Mouse (Mus musculus): ENCODE data around the gene 7420426K07Rik. TPM values are rescaled to one million over a fixed set of nuclear protein-coding genes. Genes with fewer than 3 reads are reported as not detected.

7420426K07Rik gene
- not detected in 2 replicates for polyA plus RNA-seq (2015; fragmentation: Nextera tagmentation; extraction: Ambion mirVana)

- H3K27me3 ChIP-seq, result no peaks in the 10 kb centered on the region
- no peak for ATAC-seq (ENCODE audit: low FRiP score, low read depth)
- H3K4me1 ChIP-seq, result no peaks in the 10 kb centered on the region
- H3K9me3 ChIP-seq, result peaks cover under 1% of the 10 kb centered on the region; the same call in 1 of the 2 replicates
- H3K4me2 ChIP-seq (replicated peaks), result no peak within 1 kb of the TSS
- no peak within 1 kb of the TSS for H3K4me3 ChIP-seq
- no peaks in the 10 kb centered on the region for H3K36me3 ChIP-seq
- WGBS, result 92% methylated on average over 2 of the region's 2 CpGs
- H3K27ac ChIP-seq, result no peak within 1 kb of the TSS
- no peak within 1 kb of the TSS for H3K9ac ChIP-seq
Observed at GRCm38 (mm10) chr9:98902819-98903218, at the start of gene 7420426K07Rik. Gene 7420426K07Rik, plus strand, starts transcription at chr9:98903119.

DNA sequence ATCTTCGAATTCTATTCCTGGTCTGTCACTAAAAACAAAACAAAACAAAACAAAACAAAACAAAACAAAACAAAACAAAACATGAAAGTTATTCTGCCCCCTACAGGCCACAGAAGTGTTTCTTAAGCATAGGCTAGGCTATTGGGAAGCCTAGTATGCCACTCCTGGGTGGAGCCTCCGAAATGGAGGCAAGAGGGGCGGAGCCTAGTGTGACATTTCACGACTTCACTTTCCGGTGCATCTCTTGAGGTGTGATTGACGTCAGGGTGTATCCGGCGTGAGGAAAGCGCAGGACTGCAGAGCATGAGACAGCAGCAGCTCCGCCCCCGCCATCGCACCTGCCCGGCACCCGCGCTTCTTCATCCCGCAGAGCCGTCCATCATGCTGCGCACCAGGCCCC is 46.7 kb upstream of the 7420426K07Rik start, which contains the start of gene Prr23a2:
Gene Prr23a2 (plus strand): TSS at position 285 of the 400 bp plus-strand sequence.
- Histone ChIP-seq H3K9ac (no peak within 1 kb of the TSS), H3K36me3 (no peaks in the 10 kb centered on the region), H3K4me1 (no peaks in the 10 kb centered on the region), H3K27me3 (no peaks in the 10 kb centered on the region), H3K4me2 (replicated peaks) (no peak within 1 kb of the TSS), H3K27ac (no peak within 1 kb of the TSS), H3K9me3 (peaks cover 3% of the 10 kb centered on the region; the same call in 1 of the 2 replicates), H3K4me3 (no peak within 1 kb of the TSS)
- WGBS, result 75% methylated on average over 18 of the region's 18 CpGs
- no peak for ATAC-seq (ENCODE audit: low FRiP score, low read depth)

GRCm38 (mm10) chr9:98863463-98863862 is 39.5 kb upstream of the 7420426K07Rik start:
- H3K4me2 ChIP-seq (replicated peaks), result no peak overlapping the region
- no peak overlapping the region for H3K4me3 ChIP-seq
- H3K9me3 ChIP-seq, result 0 out of 2 replicates have a peak, but pooled peaks cover 4% of the 10 kb centered on the region
- 68% methylated on average over 3 of the region's 3 CpGs for WGBS
- no peak overlapping the region for H3K27ac ChIP-seq
- no peaks in the 10 kb centered on the region for H3K4me1 ChIP-seq
- H3K27me3 ChIP-seq, result peaks cover 18% of the 10 kb centered on the region
- H3K9ac ChIP-seq, result no peak overlapping the region
- H3K36me3 ChIP-seq, result no peaks in the 10 kb centered on the region
- ATAC-seq (ENCODE audit: low FRiP score, low read depth), result no peak

DNA sequence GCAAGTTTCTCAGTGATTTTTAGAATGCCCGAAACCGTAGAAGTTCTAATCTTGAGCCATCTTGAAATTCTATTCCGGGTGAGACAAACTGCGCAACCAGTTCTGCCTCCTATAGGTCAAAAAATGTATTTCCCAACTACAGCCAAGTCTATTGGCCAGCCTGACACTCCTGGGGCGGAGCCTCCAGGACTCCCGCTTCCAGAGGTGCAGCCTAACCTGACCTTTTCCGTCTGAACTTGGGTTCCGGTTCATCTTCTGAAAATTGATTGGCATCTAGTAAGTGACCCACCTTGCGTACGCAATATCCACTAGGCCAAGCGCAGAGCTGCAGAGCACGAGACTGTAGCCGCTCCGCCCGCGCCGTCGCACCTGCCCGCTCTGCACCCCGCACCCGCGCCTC is 38.3 kb upstream of the 7420426K07Rik start, which contains the start of gene Prr23a3:
Gene Prr23a3 (plus strand): TSS at position 197 of the 400 bp plus-strand sequence.
- 48% methylated on average over 22 of the region's 22 CpGs for WGBS
- ATAC-seq (ENCODE audit: low FRiP score, low read depth), result no peak
- H3K4me3 ChIP-seq, result peak within 1 kb of the TSS; percentile 7; the same call in 1 of the 2 replicates
- 0 out of 2 replicates have a peak, but pooled peaks cover 4% of the 10 kb centered on the region for H3K9me3 ChIP-seq
- no peak within 1 kb of the TSS for H3K9ac ChIP-seq
- H3K4me1 ChIP-seq, result no peaks in the 10 kb centered on the region
- no peak within 1 kb of the TSS for H3K27ac ChIP-seq
- peaks cover 18% of the 10 kb centered on the region for H3K27me3 ChIP-seq
- H3K36me3 ChIP-seq, result no peaks in the 10 kb centered on the region
- peak within 1 kb of the TSS; percentile 31; the same call in 1 of the 2 replicates for H3K4me2 ChIP-seq (replicated peaks)

- ATAC-seq (ENCODE audit: low FRiP score, low read depth), result no peak
- 68% methylated on average over 1 of the region's 1 CpGs for WGBS
Observed at GRCm38 (mm10) chr9:98901486-98901885, 1.4 kb upstream of the 7420426K07Rik start.

GRCm38 (mm10) chr9:98920629-98921523 is 18.0 kb downstream of the 7420426K07Rik start:
- 93% methylated on average over 5 of the region's 5 CpGs for WGBS
- Histone ChIP-seq H3K4me2 (replicated peaks) (no peak overlapping the region), H3K9ac (no peak overlapping the region), H3K4me3 (no peak overlapping the region), H3K4me1 (no peaks in the 10 kb centered on the region), H3K36me3 (no peaks in the 10 kb centered on the region), H3K27ac (no peak overlapping the region), H3K27me3 (no peaks in the 10 kb centered on the region), H3K9me3 (no peaks in the 10 kb centered on the region)
- ATAC-seq (ENCODE audit: low FRiP score, low read depth), result no peak

More at GRCm38 (mm10) chr9:98901486-98901885, 1.4 kb upstream of the 7420426K07Rik start:
- no peaks in the 10 kb centered on the region for H3K4me1 ChIP-seq
- no peak overlapping the region for H3K27ac ChIP-seq
- H3K4me2 ChIP-seq (replicated peaks), result no peak overlapping the region
- no peak overlapping the region for H3K9ac ChIP-seq
- H3K36me3 ChIP-seq, result no peaks in the 10 kb centered on the region
- H3K9me3 ChIP-seq, result peaks cover 14% of the 10 kb centered on the region
- no peak overlapping the region for H3K4me3 ChIP-seq
- no peaks in the 10 kb centered on the region for H3K27me3 ChIP-seq

- no peaks in the 10 kb centered on the region for H3K9me3 ChIP-seq
- no peaks in the 10 kb centered on the region for H3K4me1 ChIP-seq
- no peak overlapping the region for H3K9ac ChIP-seq
- WGBS, result 39% methylated on average over 6 of the region's 6 CpGs
- ATAC-seq (ENCODE audit: low FRiP score, low read depth), result peak; percentile 28; the same call in 1 of the 2 replicates
- H3K36me3 ChIP-seq, result no peaks in the 10 kb centered on the region
- no peak overlapping the region for H3K4me2 ChIP-seq (replicated peaks)
- H3K27me3 ChIP-seq, result no peaks in the 10 kb centered on the region
- H3K27ac ChIP-seq, result no peak overlapping the region
- H3K4me3 ChIP-seq, result no peak overlapping the region
Observed at GRCm38 (mm10) chr9:98923119-98923518, 20.2 kb downstream of the 7420426K07Rik start.

GRCm38 (mm10) chr9:98924183-98924582 is 21.3 kb downstream of the 7420426K07Rik start:
- 63% methylated on average over 6 of the region's 6 CpGs for WGBS
- H3K27ac ChIP-seq, result no peak overlapping the region
- H3K36me3 ChIP-seq, result no peaks in the 10 kb centered on the region
- no peaks in the 10 kb centered on the region for H3K4me1 ChIP-seq
- H3K9me3 ChIP-seq, result no peaks in the 10 kb centered on the region
- no peak overlapping the region for H3K9ac ChIP-seq
- ATAC-seq (ENCODE audit: low FRiP score, low read depth), result no peak
- no peaks in the 10 kb centered on the region for H3K27me3 ChIP-seq
- no peak overlapping the region for H3K4me3 ChIP-seq
- H3K4me2 ChIP-seq (replicated peaks), result no peak overlapping the region

GRCm38 (mm10) chr9:98929496-98929895 is 26.6 kb downstream of the 7420426K07Rik start:
- no peaks in the 10 kb centered on the region for H3K36me3 ChIP-seq
- no peak for ATAC-seq (ENCODE audit: low FRiP score, low read depth)
- H3K9me3 ChIP-seq, result peaks cover 5% of the 10 kb centered on the region; the same call in 1 of the 2 replicates
- H3K4me1 ChIP-seq, result no peaks in the 10 kb centered on the region
- H3K27me3 ChIP-seq, result no peaks in the 10 kb centered on the region
- H3K4me3 ChIP-seq, result no peak overlapping the region
- H3K4me2 ChIP-seq (replicated peaks), result no peak overlapping the region
- no peak overlapping the region for H3K9ac ChIP-seq
- WGBS, result 93% methylated on average over 2 of the region's 2 CpGs
- H3K27ac ChIP-seq, result no peak overlapping the region

- no peak overlapping the region for H3K9ac ChIP-seq
- H3K36me3 ChIP-seq, result no peaks in the 10 kb centered on the region
- peaks cover 17% of the 10 kb centered on the region for H3K27me3 ChIP-seq
- no peak overlapping the region for H3K27ac ChIP-seq
- no peaks in the 10 kb centered on the region for H3K4me1 ChIP-seq
- ATAC-seq (ENCODE audit: low FRiP score, low read depth), result no peak
- no peak overlapping the region for H3K4me3 ChIP-seq
- H3K9me3 ChIP-seq, result peaks cover 5% of the 10 kb centered on the region; the same call in 1 of the 2 replicates
- no peak overlapping the region for H3K4me2 ChIP-seq (replicated peaks)
- WGBS, result 34% methylated on average over 6 of the region's 6 CpGs
Observed at GRCm38 (mm10) chr9:98932931-98933330, 30.0 kb downstream of the 7420426K07Rik start.

DNA sequence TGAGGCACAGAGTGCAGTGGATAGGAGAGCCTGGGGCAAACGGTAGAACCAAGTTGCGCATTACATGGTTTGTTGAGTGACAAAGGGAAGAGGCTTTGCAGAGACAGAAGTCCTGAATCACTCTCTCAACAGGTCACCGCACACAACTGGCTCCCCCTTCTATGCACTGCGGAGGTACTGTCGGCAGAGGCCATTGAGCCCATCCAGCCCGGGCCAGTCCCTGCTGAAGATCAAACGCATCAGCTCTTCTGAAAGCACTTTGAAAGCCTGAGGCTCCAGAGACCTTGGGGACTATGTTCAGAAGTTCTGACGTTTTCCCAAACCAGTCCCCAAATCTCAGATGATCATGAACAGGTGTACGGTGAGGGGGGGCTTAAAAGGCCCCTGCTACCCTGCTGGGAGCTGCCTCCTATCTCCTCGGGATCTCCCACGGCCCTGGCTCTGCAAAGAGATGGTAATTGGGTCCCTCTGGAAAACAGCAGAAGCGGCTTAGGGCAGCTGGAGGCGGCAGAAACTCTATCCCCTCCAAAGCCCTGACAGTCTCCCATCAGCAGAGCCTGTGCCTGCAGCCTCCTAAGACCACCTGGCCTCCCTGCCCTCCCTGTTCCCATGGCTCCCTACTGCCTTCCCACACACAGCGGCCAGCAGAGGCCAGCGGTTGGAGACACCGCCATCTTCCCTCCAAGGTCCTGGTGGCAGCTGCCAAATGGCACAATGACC is 32.4 kb downstream of the 7420426K07Rik start:
- peaks cover 20% of the 10 kb centered on the region for H3K27me3 ChIP-seq
- H3K4me3 ChIP-seq, result no peak overlapping the region
- no peaks in the 10 kb centered on the region for H3K9me3 ChIP-seq
- peak; percentile 61; the same call in 1 of the 2 replicates for ATAC-seq (ENCODE audit: low FRiP score, low read depth)
- H3K9ac ChIP-seq, result no peak overlapping the region
- no peak overlapping the region for H3K27ac ChIP-seq
- no peaks in the 10 kb centered on the region for H3K4me1 ChIP-seq
- H3K36me3 ChIP-seq, result no peaks in the 10 kb centered on the region
- H3K4me2 ChIP-seq (replicated peaks), result no peak overlapping the region
- 17% methylated on average over 16 of the region's 16 CpGs for WGBS

- Histone ChIP-seq H3K4me3 (no peak overlapping the region), H3K27me3 (peaks cover 27% of the 10 kb centered on the region), H3K4me2 (replicated peaks) (no peak overlapping the region), H3K36me3 (no peaks in the 10 kb centered on the region), H3K9me3 (no peaks in the 10 kb centered on the region), H3K4me1 (no peaks in the 10 kb centered on the region), H3K27ac (no peak overlapping the region), H3K9ac (no peak overlapping the region)
- WGBS, result 18% methylated on average over 2 of the region's 2 CpGs
- ATAC-seq (ENCODE audit: low FRiP score, low read depth), result no peak
Observed at GRCm38 (mm10) chr9:98939290-98939689, 36.4 kb downstream of the 7420426K07Rik start.
